Mouse (Mus musculus): ENCODE results near the gene Gabpb2. TPM values are rescaled to one million over a fixed set of nuclear protein-coding genes. Genes with fewer than 3 reads are reported as not detected.

The Gabpb2 gene
- polyA plus RNA-seq, 1 experiment from 2014 or later, result 4.5 TPM

GRCm38 (mm10) chr3:95159987-95160963 is 57.4 kb downstream of the Gabpb2 start, which contains the start of gene Sema6c:
Gene Sema6c, plus strand, starts transcription at chr3:95160457.
- under 1% methylated on average over 66 of the region's 66 CpGs for WGBS
- no peaks in the 10 kb centered on the region for H3K9me3 ChIP-seq (replicated peaks; ENCODE audit: low read length)
- peaks cover 12% of the 10 kb centered on the region; the same call in 1 of the 2 replicates for H3K4me1 ChIP-seq (replicated peaks; ENCODE audit: insufficient read depth, low read length)
- H3K27ac ChIP-seq, result no peak within 1 kb of the TSS
- no peaks in the 10 kb centered on the region for H3K36me3 ChIP-seq (ENCODE audit: insufficient read depth, low read length)
- peak; percentile 95 for ATAC-seq (replicated peaks; ENCODE audit: low FRiP score, low read depth)
- peak within 1 kb of the TSS; percentile 61 for H3K9ac ChIP-seq (ENCODE audit: low read depth, low read length)
- peak within 1 kb of the TSS; percentile 97 for H3K4me2 ChIP-seq (ENCODE audit: low read length)
- H3K27me3 ChIP-seq (ENCODE audit: insufficient read depth, low read length), result no peaks in the 10 kb centered on the region
- peak within 1 kb of the TSS; percentile 64 for H3K4me3 ChIP-seq (replicated peaks; ENCODE audit: low read depth, low read length)
- peak; percentile 97 for DNase-seq (ENCODE audit: low spot score)
- TF ChIP-seq CTCF (IDR thresholded peaks at IDR 0.05; ENCODE audit: low read depth), result no peak

GRCm38 (mm10) chr3:95159511-95159986 is 58.2 kb downstream of the Gabpb2 start:
- Histone ChIP-seq H3K27me3 (ENCODE audit: insufficient read depth, low read length) (no peaks in the 10 kb centered on the region), H3K36me3 (ENCODE audit: insufficient read depth, low read length) (no peaks in the 10 kb centered on the region), H3K4me2 (ENCODE audit: low read length) (peak overlapping the region; percentile 97), H3K9ac (ENCODE audit: low read depth, low read length) (peak overlapping the region; percentile 18; the same call in 1 of the 2 replicates), H3K4me3 (replicated peaks; ENCODE audit: low read depth, low read length) (peak overlapping the region; percentile 64), H3K27ac (no peak overlapping the region), H3K4me1 (replicated peaks; ENCODE audit: insufficient read depth, low read length) (peaks cover 12% of the 10 kb centered on the region; the same call in 1 of the 2 replicates), H3K9me3 (replicated peaks; ENCODE audit: low read length) (no peaks in the 10 kb centered on the region)
- 22% methylated on average over 8 of the region's 8 CpGs for WGBS
- TF ChIP-seq CTCF (IDR thresholded peaks at IDR 0.05; ENCODE audit: low read depth), result no peak
- ATAC-seq (replicated peaks; ENCODE audit: low FRiP score, low read depth) (no peak), DNase-seq (ENCODE audit: low spot score) (no peak)

- 49% methylated on average over 4 of the region's 4 CpGs for WGBS
- Histone ChIP-seq H3K36me3 (ENCODE audit: insufficient read depth, low read length) (no peaks in the 10 kb centered on the region), H3K27me3 (ENCODE audit: insufficient read depth, low read length) (no peaks in the 10 kb centered on the region), H3K4me2 (ENCODE audit: low read length) (no peak overlapping the region), H3K27ac (no peak overlapping the region), H3K4me1 (replicated peaks; ENCODE audit: insufficient read depth, low read length) (no peaks in the 10 kb centered on the region), H3K9me3 (replicated peaks; ENCODE audit: low read length) (no peaks in the 10 kb centered on the region), H3K4me3 (replicated peaks; ENCODE audit: low read depth, low read length) (no peak overlapping the region), H3K9ac (ENCODE audit: low read depth, low read length) (no peak overlapping the region)
- ATAC-seq (replicated peaks; ENCODE audit: low FRiP score, low read depth) (no peak), DNase-seq (ENCODE audit: low spot score) (no peak)
- peak; percentile 66 for TF ChIP-seq CTCF (IDR thresholded peaks at IDR 0.05; ENCODE audit: low read depth)
Measured at GRCm38 (mm10) chr3:95153874-95154273, 63.8 kb downstream of the Gabpb2 start.

- no peaks in the 10 kb centered on the region for H3K36me3 ChIP-seq (ENCODE audit: insufficient read depth, low read length)
- no peak for DNase-seq (ENCODE audit: low spot score)
- no peak overlapping the region for H3K27ac ChIP-seq
- no peak overlapping the region for H3K9ac ChIP-seq (ENCODE audit: low read depth, low read length)
- H3K9me3 ChIP-seq (replicated peaks; ENCODE audit: low read length), result no peaks in the 10 kb centered on the region
- no peak for TF ChIP-seq CTCF (IDR thresholded peaks at IDR 0.05; ENCODE audit: low read depth)
- no peak overlapping the region for H3K4me3 ChIP-seq (replicated peaks; ENCODE audit: low read depth, low read length)
- ATAC-seq (replicated peaks; ENCODE audit: low FRiP score, low read depth), result no peak
- H3K4me1 ChIP-seq (replicated peaks; ENCODE audit: insufficient read depth, low read length), result no peaks in the 10 kb centered on the region
- H3K4me2 ChIP-seq (ENCODE audit: low read length), result no peak overlapping the region
- WGBS, result 45% methylated on average over 3 of the region's 3 CpGs
- no peaks in the 10 kb centered on the region for H3K27me3 ChIP-seq (ENCODE audit: insufficient read depth, low read length)
Measured at GRCm38 (mm10) chr3:95147924-95148323, 69.8 kb downstream of the Gabpb2 start.

GRCm38 (mm10) chr3:95142617-95143011 is 75.1 kb downstream of the Gabpb2 start:
- TF ChIP-seq CTCF (IDR thresholded peaks at IDR 0.05; ENCODE audit: low read depth), result peak; percentile 94
- ATAC-seq (replicated peaks; ENCODE audit: low FRiP score, low read depth), result peak; percentile 52; the same call in 1 of the 2 replicates
- no peaks in the 10 kb centered on the region for H3K4me1 ChIP-seq (replicated peaks; ENCODE audit: insufficient read depth, low read length)
- peak; percentile 87 for DNase-seq (ENCODE audit: low spot score)
- H3K9ac ChIP-seq (ENCODE audit: low read depth, low read length), result no peak overlapping the region
- no peaks in the 10 kb centered on the region for H3K27me3 ChIP-seq (ENCODE audit: insufficient read depth, low read length)
- H3K4me3 ChIP-seq (replicated peaks; ENCODE audit: low read depth, low read length), result no peak overlapping the region
- H3K4me2 ChIP-seq (ENCODE audit: low read length), result no peak overlapping the region
- no peaks in the 10 kb centered on the region for H3K9me3 ChIP-seq (replicated peaks; ENCODE audit: low read length)
- H3K27ac ChIP-seq, result no peak overlapping the region
- WGBS, result 9% methylated on average over 5 of the region's 5 CpGs
- peaks cover 7% of the 10 kb centered on the region for H3K36me3 ChIP-seq (ENCODE audit: insufficient read depth, low read length)

GRCm38 (mm10) chr3:95141952-95142616 is 75.6 kb downstream of the Gabpb2 start, which contains the start of gene Tnfaip8l2:
Gene Tnfaip8l2, minus strand, starts transcription at chr3:95142360.
- H3K9me3 ChIP-seq (replicated peaks; ENCODE audit: low read length), result no peaks in the 10 kb centered on the region
- H3K27me3 ChIP-seq (ENCODE audit: insufficient read depth, low read length), result no peaks in the 10 kb centered on the region
- H3K4me1 ChIP-seq (replicated peaks; ENCODE audit: insufficient read depth, low read length), result no peaks in the 10 kb centered on the region
- WGBS, result 86% methylated on average over 10 of the region's 10 CpGs
- no peak within 1 kb of the TSS for H3K27ac ChIP-seq
- TF ChIP-seq CTCF (IDR thresholded peaks at IDR 0.05; ENCODE audit: low read depth), result no peak
- H3K4me3 ChIP-seq (replicated peaks; ENCODE audit: low read depth, low read length), result no peak within 1 kb of the TSS
- no peak for DNase-seq (ENCODE audit: low spot score)
- no peak for ATAC-seq (replicated peaks; ENCODE audit: low FRiP score, low read depth)
- no peak within 1 kb of the TSS for H3K9ac ChIP-seq (ENCODE audit: low read depth, low read length)
- peaks cover 7% of the 10 kb centered on the region for H3K36me3 ChIP-seq (ENCODE audit: insufficient read depth, low read length)
- H3K4me2 ChIP-seq (ENCODE audit: low read length), result no peak within 1 kb of the TSS
